Mouse (Mus musculus) G1E (cell line): Measurements from ENCODE around the gene Tex22.

ENCODE experiments used
- CTCF ChIP-seq: IDR thresholded peaks from 2 replicates; pipeline ENCODE4 v1.5.1; 2012; ENCODE audit warnings: low read depth, low read length, inconsistent platforms, mixed read lengths
- GATA1 ChIP-seq: IDR thresholded peaks from 2 replicates; pipeline ENCODE4 v1.6.1; 2012; ENCODE audit warnings: borderline replicate concordance, low read length, inconsistent platforms, mixed read lengths
- GATA2 ChIP-seq: IDR thresholded peaks from 2 replicates; pipeline ENCODE4 v1.6.1; 2012; ENCODE audit warnings: low read depth, low read length, inconsistent platforms, borderline replicate concordance
- POLR2AphosphoS5 ChIP-seq: IDR thresholded peaks from 2 replicates; pipeline ENCODE4 v1.6.1; 2012; ENCODE audit warnings: low read depth, low read length, inconsistent platforms; ENCODE audit not compliant: insufficient replicate concordance
- TAL1 ChIP-seq: conservative IDR thresholded peaks from 2 replicates; pipeline ENCODE4 v1.6.1; 2012; ENCODE audit warnings: low read depth, low read length, inconsistent platforms, mixed read lengths

DNA sequence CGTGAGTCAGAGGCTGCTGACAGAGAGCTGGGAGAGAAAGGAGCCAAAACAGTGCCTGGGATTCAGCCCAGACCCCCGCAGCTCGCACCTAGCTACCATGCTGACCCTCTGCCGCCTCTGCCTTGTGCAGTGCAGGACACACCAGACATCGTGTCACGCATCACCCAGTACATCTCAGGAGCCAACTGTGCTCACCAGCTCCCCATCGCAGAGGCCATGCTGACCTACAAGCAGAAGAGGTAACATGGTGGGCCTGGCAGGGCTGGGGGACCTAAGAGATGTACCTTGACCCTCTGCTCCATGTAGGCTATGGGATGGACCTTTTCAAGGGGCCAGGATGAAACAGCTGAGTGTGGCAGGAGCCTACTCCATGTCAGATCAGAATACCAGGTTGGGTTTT is 10.6 kb upstream of the Tex22 start:
- no peak for TF ChIP-seq CTCF
- TF ChIP-seq POLR2AphosphoS5, result no peak
- no peak for TF ChIP-seq GATA1
- no peak for TF ChIP-seq TAL1
- no peak for TF ChIP-seq GATA2
